Mouse (Mus musculus) intestine, postnatal 0 days (tissue): Measurements from ENCODE around the gene Gipr. TPM values are rescaled to one million over a fixed set of nuclear protein-coding genes. Genes with fewer than 3 reads are reported as not detected.
A peak's percentile ranks its signal among the peaks of the same experiment; 100 is the strongest.
"Not testable (repeated sequence)": the region's sequence is repeated elsewhere in the genome, so short reads cannot be mapped to it uniquely, and the experiment has no call there.

Experiments used
- ATAC-seq: fragments of 200-750 bp; cut with Nextera tagmentation; 2 replicates; pipeline ENCODE4 v1.8.0; 2017; ENCODE audit warnings: mild to moderate bottlenecking, moderate TSS enrichment, moderate library complexity
- H3K27ac ChIP-seq: fragments of 300-500 bp; sonication (generic); 2 replicates; pipeline ENCODE4 v1.5.1; 2014; ENCODE audit warnings: mild to moderate bottlenecking, low read depth, low read length, moderate library complexity
- H3K27me3 ChIP-seq: fragments of 300-500 bp; sonication (generic); replicated peaks from 2 replicates; pipeline ENCODE4 v1.6.1; 2014; ENCODE audit warnings: low read length, mixed read lengths; ENCODE audit not compliant: control insufficient read depth, insufficient read depth
- H3K36me3 ChIP-seq: fragments of 300-500 bp; sonication (generic); 2 replicates; pipeline ENCODE4 v1.6.1; 2014; ENCODE audit warnings: mild to moderate bottlenecking, moderate library complexity; ENCODE audit not compliant: control insufficient read depth, insufficient read depth
- H3K4me1 ChIP-seq: fragments of 300-500 bp; sonication (generic); replicated peaks from 2 replicates; pipeline ENCODE4 v1.6.1; 2014; ENCODE audit warnings: antibody characterized with exemption, low read length, mixed read lengths; ENCODE audit not compliant: control insufficient read depth, insufficient read depth
- H3K4me2 ChIP-seq: fragments of 300-500 bp; sonication (generic); replicated peaks from 2 replicates; pipeline ENCODE4 v1.6.1; 2014; ENCODE audit warnings: low read depth, mild to moderate bottlenecking, moderate library complexity
- H3K4me3 ChIP-seq: fragments of 300-500 bp; sonication (generic); 2 replicates; pipeline ENCODE4 v1.5.1; 2014; ENCODE audit warnings: low read depth, low read length
- H3K9ac ChIP-seq: fragments of 300-500 bp; sonication (generic); 2 replicates; pipeline ENCODE4 v1.6.1; 2014; ENCODE audit warnings: mild to moderate bottlenecking, low read depth, low read length
- H3K9me3 ChIP-seq: fragments of 300-500 bp; sonication (generic); 2 replicates; pipeline ENCODE4 v1.6.1; 2016; ENCODE audit warnings: mixed run types; ENCODE audit not compliant: control insufficient read depth
- CTCF ChIP-seq: sonication (generic); IDR thresholded peaks from 2 replicates; pipeline ENCODE4 v1.5.1; 2016; ENCODE audit warnings: low read depth, mild to moderate bottlenecking, control low read depth, antibody characterized with exemption, moderate library complexity
- WGBS: fragments of 180-500 bp; shearing (Covaris S2); extraction: QIAGEN DNeasy Blood & Tissue Kit; methylation state at CpG from one replicate; pipeline ENCODE4 v1.1.7; 2014; 5-methylcytosine and 5-hydroxymethylcytosine counted together
- polyA plus RNA-seq: library from polyadenylated mRNA; unstranded; fragments of >200 nt; fragmentation: Nextera tagmentation; extraction: Ambion mirVana; gene quantifications from 2 replicates; pipeline ENCODE4 v1.2.1, GENCODE M21; 2015

The Gipr gene
- polyA plus RNA-seq, 1 experiment from 2014 or later, result 0.48 TPM

DNA sequence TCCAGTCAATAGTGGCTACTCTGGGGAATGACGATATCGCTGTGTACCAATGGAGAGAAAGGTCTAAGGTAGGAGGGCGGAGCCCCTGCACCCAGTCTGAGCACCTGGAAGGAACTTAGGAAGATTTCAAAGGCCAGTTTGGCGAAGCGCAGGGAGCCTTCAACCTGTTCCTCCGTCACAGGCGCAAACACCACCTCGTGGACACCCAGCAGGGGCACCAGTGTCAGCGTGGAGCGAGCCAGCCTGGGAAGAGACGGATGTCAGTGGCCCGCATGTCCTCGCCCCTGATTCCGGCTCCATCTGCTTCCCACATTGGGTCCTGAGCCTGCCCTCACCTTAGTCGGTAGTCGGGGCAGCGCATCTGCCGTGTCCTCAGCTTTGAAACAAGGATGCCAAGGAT lies 6.5 kb downstream of the Gipr start:
- 10% methylated on average over 18 of the region's 18 CpGs for WGBS
- ATAC-seq, result no peak
- Histone ChIP-seq H3K27me3 (peaks cover 8% of the 10 kb centered on the region; the same call in 1 of the 2 replicates), H3K4me3 (peak overlapping the region; percentile 43; the same call in 1 of the 2 replicates), H3K36me3 (peaks cover 7% of the 10 kb centered on the region; the same call in 1 of the 2 replicates), H3K4me2 (peak overlapping the region; percentile 87), H3K9ac (0 out of 2 replicates have a peak overlapping the region, but pooled peaks have one; percentile 7), H3K4me1 (peaks cover 16% of the 10 kb centered on the region), H3K27ac (no peak overlapping the region), H3K9me3 (no peaks in the 10 kb centered on the region)
- no peak for TF ChIP-seq CTCF

DNA sequence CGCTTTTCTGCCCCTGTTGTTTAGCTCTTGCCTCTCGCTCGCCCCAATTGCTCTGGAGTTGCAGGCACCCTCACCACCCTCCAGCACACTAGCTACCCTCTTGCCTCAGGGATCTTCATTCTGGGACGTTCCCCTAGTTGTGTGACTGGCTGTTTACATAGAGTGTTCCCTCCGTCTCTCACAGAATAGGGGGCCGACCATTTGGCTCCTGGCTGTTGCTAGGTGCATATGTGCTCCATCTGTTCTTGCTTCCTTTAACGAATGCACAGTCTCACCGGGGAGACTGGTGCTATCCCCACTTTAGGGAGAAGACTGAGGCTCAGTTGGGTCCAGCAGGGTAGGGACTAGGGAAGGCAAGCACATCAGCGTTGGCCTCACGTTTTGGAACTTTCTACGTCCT lies 7.3 kb downstream of the Gipr start:
- ATAC-seq, result no peak
- H3K4me3 ChIP-seq, result no peak overlapping the region
- 72% methylated on average over 11 of the region's 11 CpGs for WGBS
- no peaks in the 10 kb centered on the region for H3K9me3 ChIP-seq
- H3K27ac ChIP-seq, result no peak overlapping the region
- H3K4me2 ChIP-seq, result no peak overlapping the region
- H3K4me1 ChIP-seq, result peaks cover 8% of the 10 kb centered on the region; the same call in 1 of the 2 replicates
- no peak for TF ChIP-seq CTCF
- H3K9ac ChIP-seq, result no peak overlapping the region
- H3K27me3 ChIP-seq, result peaks cover 8% of the 10 kb centered on the region; the same call in 1 of the 2 replicates
- peaks cover 9% of the 10 kb centered on the region for H3K36me3 ChIP-seq

DNA sequence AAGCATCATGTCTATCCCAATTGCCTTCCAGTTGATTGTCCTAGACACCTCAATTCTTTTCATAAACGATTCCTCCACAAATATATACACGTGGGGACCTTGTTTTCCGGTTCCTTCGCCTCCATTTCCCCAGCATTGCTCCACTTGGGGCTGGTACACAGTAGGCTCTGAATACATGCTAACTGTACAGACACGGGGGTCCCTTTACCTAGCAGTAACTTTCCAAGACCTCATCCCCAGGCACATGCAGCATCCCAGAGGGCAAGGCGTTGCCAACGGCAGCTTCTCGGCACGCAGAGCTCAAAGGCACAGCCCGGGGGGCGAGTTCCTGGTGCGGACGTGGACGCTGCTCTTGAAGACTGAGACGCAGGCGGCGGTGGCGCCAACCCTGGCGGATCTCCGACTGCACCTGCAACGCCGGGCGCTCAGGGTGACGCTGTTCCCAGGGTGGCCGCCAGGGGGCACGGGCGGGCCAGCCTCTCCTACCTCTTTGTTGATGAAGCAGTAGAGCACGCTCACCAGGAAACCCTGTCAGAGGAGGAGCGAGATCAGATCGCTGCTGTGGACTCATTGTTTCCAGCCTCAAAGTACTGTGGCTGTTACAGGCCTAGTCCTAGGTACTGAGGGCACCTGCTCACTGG lies 8.6 kb downstream of the Gipr start:
- H3K4me3 ChIP-seq, result no peak overlapping the region

DNA sequence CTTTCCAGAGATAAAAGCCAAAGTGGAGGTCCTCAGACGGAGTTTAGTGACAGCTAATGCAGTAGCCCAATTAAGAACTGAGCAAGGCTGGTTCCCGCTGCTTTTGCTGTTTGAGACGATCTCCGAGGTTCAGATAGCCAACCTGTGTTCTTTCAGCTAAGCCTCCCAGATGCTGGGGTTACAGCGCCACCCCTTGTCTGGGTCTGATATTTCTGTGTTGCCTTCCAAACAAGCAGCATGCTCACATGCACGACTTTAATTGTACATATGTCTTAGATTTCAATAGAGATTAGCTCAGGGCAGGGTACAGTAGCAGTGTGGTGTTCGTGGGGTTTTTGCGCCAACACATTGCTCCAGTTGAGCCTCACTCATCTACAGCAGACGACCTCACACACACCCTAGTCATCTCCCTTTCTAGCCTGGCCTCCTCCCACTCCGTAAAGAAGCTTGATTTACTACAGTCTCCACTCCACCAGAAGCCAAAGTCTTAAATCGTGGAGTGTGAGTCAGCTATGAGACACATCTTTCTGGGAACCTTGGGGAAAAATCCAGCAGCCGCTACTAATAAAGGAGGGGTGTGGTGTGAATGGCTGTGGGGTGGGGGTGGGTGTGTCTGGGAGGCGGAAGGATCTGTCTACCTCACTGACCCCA lies 10.0 kb downstream of the Gipr start:
- H3K4me2 ChIP-seq, result 0 out of 2 replicates have a peak overlapping the region, but pooled peaks have one; percentile 4
- TF ChIP-seq CTCF, result peak; percentile 71
- 0 out of 2 replicates have a peak, but pooled peaks cover 6% of the 10 kb centered on the region for H3K4me1 ChIP-seq
- peaks cover 27% of the 10 kb centered on the region for H3K36me3 ChIP-seq
- H3K27ac ChIP-seq, result peak overlapping the region; percentile 15; the same call in 1 of the 2 replicates
- H3K9me3 ChIP-seq, result no peaks in the 10 kb centered on the region
- ATAC-seq, result peak; percentile 73
- WGBS, result 31% methylated on average over 13 of the region's 13 CpGs
- peaks cover 8% of the 10 kb centered on the region; the same call in 1 of the 2 replicates for H3K27me3 ChIP-seq
- H3K4me3 ChIP-seq, result no peak overlapping the region
- no peak overlapping the region; the same call in 1 of the 2 replicates for H3K9ac ChIP-seq

More for the DNA sequence above, 8.6 kb downstream of the Gipr start:
- H3K4me2 ChIP-seq, result peak overlapping the region; percentile 54
- no peak overlapping the region for H3K27ac ChIP-seq
- H3K36me3 ChIP-seq, result peaks cover 22% of the 10 kb centered on the region
- peaks cover 8% of the 10 kb centered on the region; the same call in 1 of the 2 replicates for H3K27me3 ChIP-seq
- peak; percentile 70 for ATAC-seq
- peak overlapping the region; percentile 40 for H3K9ac ChIP-seq
- peak; percentile 100 for TF ChIP-seq CTCF
- no peaks in the 10 kb centered on the region for H3K9me3 ChIP-seq
- WGBS, result 4% methylated on average over 30 of the region's 30 CpGs
- H3K4me1 ChIP-seq, result 0 out of 2 replicates have a peak, but pooled peaks cover 6% of the 10 kb centered on the region

DNA sequence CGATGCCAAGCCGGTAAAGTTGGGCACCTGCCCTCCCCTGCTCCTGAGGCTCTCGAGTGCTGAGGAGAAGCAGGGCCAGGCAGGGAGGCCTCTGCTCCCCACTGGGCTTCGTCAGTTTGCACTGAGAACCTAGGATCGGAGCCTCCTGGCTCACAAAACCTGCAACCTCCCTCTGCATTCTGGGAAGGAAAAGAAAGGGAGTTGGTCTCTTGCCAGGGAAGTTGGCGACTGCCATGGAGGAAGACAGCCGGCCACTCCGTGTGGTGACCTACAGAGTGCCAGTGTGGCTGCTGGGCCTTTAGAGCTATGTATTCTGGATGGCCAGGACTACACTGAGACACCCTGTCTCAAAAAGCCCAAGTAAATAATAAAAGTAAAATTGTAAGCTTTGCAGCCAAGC lies 11.1 kb downstream of the Gipr start:
- peaks cover 27% of the 10 kb centered on the region for H3K36me3 ChIP-seq
- H3K27ac ChIP-seq, result no peak overlapping the region
- ATAC-seq, result no peak
- H3K9me3 ChIP-seq, result no peaks in the 10 kb centered on the region
- no peak overlapping the region for H3K9ac ChIP-seq
- 77% methylated on average over 8 of the region's 8 CpGs for WGBS
- H3K4me3 ChIP-seq, result no peak overlapping the region
- peaks cover 3% of the 10 kb centered on the region; the same call in 1 of the 2 replicates for H3K27me3 ChIP-seq
- no peak overlapping the region for H3K4me2 ChIP-seq
- 0 out of 2 replicates have a peak, but pooled peaks cover 8% of the 10 kb centered on the region for H3K4me1 ChIP-seq
- no peak for TF ChIP-seq CTCF

DNA sequence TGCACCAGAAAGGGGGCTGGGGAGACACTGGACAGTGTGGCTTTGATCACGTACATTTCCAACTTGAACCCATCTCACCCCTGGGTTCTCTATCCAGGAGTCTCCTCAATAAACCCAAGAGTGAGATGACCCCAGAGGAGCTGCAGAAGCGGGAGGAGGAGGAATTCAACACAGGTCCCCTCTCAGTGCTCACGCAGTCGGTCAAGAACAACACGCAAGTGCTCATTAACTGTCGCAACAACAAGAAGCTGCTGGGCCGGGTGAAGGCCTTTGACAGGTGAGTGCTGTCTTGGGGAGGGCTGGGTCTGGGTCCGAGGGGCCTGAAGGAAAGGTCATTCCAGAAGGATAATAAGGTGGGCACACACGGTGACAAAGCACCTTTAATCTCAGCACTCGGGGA lies 14.8 kb downstream of the Gipr start:
- H3K4me2 ChIP-seq, H3K9me3 ChIP-seq, H3K4me3 ChIP-seq, ATAC-seq, H3K27me3 ChIP-seq, H3K4me1 ChIP-seq, H3K27ac ChIP-seq, H3K9ac ChIP-seq: not testable (repeated sequence)
- peaks cover 27% of the 10 kb centered on the region for H3K36me3 ChIP-seq
- 86% methylated on average over 10 of the region's 10 CpGs for WGBS
